Mouse (Mus musculus): ENCODE data around the gene Vgll4. TPM values are rescaled to one million over a fixed set of nuclear protein-coding genes. Genes with fewer than 3 reads are reported as not detected.

The Vgll4 gene
- polyA plus RNA-seq, 1 experiment from 2014 or later, result 14.7 TPM

DNA sequence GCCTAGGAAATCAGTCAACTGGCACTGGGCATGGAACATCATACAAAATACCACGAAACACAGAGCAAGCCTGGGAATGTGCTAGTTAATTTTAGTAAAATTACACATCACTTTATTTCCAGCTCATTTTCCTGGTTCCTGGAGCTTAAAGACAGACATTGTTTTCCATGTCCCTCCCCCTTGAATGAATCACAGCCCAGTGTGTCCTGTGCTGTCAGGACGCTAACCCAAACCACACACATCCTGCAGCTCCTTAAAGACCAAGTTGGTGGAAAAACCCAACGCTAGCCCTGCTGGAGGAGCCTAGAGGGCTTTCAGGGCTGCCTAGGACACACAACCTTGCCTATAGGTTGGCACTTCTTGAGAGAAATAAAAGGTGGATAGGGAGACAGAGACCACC is 103.7 kb downstream of the Vgll4 start:
- no peak overlapping the region for H3K4me3 ChIP-seq (ENCODE audit: low read depth, low read length)
- DNase-seq, result no peak
- no peaks in the 10 kb centered on the region for H3K9me3 ChIP-seq (ENCODE audit: low read length)
- WGBS (ENCODE audit: insufficient replicate concordance), result 72% methylated on average over 3 of the region's 3 CpGs
- H3K27ac ChIP-seq (ENCODE audit: low read depth), result no peak overlapping the region
- no peaks in the 10 kb centered on the region for H3K27me3 ChIP-seq (ENCODE audit: insufficient read depth, low read length)
- peaks cover 26% of the 10 kb centered on the region for H3K36me3 ChIP-seq (replicated peaks; ENCODE audit: insufficient read depth, low read length)
- peaks cover 9% of the 10 kb centered on the region for H3K4me1 ChIP-seq (ENCODE audit: insufficient read depth)
- ATAC-seq, result no peak
- H3K4me2 ChIP-seq (ENCODE audit: low read depth, low read length), result no peak overlapping the region
- no peak overlapping the region for H3K9ac ChIP-seq (replicated peaks)
- TF ChIP-seq EP300 (IDR thresholded peaks at IDR 0.05; ENCODE audit: low read depth) (no peak), CTCF (IDR thresholded peaks at IDR 0.05; ENCODE audit: low read depth) (no peak)

DNA sequence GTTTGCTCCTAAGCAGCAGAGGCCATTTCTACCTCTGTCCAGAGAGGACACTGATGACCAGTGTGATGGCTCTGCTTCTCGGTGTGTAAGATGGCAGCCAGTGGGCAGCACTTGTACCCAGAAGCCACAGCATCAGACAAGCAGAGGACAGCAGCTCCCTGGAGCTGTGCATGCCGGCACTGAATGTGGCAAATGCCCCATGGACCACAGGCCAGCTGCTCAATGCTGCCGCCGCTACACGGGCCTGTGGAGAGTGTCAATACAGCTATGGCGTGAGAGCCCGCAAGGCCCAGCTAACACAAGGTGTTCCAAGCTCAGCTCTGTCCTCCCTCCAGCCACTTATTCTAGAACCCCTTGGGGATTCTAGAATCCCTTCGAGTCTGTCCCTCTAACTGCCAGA is 105.4 kb downstream of the Vgll4 start:
- Histone ChIP-seq H3K27ac (ENCODE audit: low read depth) (no peak overlapping the region), H3K4me2 (ENCODE audit: low read depth, low read length) (no peak overlapping the region), H3K9ac (replicated peaks) (no peak overlapping the region), H3K27me3 (ENCODE audit: insufficient read depth, low read length) (no peaks in the 10 kb centered on the region), H3K9me3 (ENCODE audit: low read length) (no peaks in the 10 kb centered on the region), H3K4me1 (ENCODE audit: insufficient read depth) (peaks cover under 1% of the 10 kb centered on the region), H3K36me3 (replicated peaks; ENCODE audit: insufficient read depth, low read length) (peaks cover 32% of the 10 kb centered on the region), H3K4me3 (ENCODE audit: low read depth, low read length) (no peak overlapping the region)
- 84% methylated on average over 8 of the region's 8 CpGs for WGBS (ENCODE audit: insufficient replicate concordance)
- ATAC-seq (no peak), DNase-seq (no peak)
- no peak for TF ChIP-seq EP300 (IDR thresholded peaks at IDR 0.05; ENCODE audit: low read depth)

DNA sequence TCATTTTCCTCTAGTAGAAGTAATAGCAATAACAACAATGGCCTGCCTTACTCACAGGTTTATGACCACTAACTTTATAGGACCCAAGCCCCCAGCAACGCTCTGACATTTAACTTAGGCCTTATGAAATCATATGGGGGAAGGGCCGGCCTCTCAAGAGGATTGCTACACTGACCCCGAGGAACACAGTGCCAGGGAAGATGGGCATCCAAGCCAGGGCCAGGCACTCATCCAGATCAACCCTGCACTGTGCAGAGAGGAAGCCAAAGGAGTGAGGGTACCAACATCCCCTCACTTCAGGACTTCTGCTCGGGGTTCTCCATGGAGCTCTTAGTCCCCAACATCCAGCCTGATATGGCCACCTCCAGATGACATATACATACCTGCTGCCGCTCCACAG is 106.3 kb downstream of the Vgll4 start:
- ATAC-seq (no peak), DNase-seq (no peak)
- TF ChIP-seq CTCF (IDR thresholded peaks at IDR 0.05; ENCODE audit: low read depth), result no peak
- TF ChIP-seq EP300 (IDR thresholded peaks at IDR 0.05; ENCODE audit: low read depth), result no peak
- H3K9ac ChIP-seq (replicated peaks), result no peak overlapping the region
- no peak overlapping the region for H3K4me2 ChIP-seq (ENCODE audit: low read depth, low read length)
- no peaks in the 10 kb centered on the region for H3K9me3 ChIP-seq (ENCODE audit: low read length)
- no peak overlapping the region for H3K27ac ChIP-seq (ENCODE audit: low read depth)
- no peaks in the 10 kb centered on the region for H3K4me1 ChIP-seq (ENCODE audit: insufficient read depth)
- H3K36me3 ChIP-seq (replicated peaks; ENCODE audit: insufficient read depth, low read length), result peaks cover 32% of the 10 kb centered on the region
- WGBS (ENCODE audit: insufficient replicate concordance), result 76% methylated on average over 5 of the region's 5 CpGs
- no peaks in the 10 kb centered on the region for H3K27me3 ChIP-seq (ENCODE audit: insufficient read depth, low read length)
- H3K4me3 ChIP-seq (ENCODE audit: low read depth, low read length), result no peak overlapping the region

DNA sequence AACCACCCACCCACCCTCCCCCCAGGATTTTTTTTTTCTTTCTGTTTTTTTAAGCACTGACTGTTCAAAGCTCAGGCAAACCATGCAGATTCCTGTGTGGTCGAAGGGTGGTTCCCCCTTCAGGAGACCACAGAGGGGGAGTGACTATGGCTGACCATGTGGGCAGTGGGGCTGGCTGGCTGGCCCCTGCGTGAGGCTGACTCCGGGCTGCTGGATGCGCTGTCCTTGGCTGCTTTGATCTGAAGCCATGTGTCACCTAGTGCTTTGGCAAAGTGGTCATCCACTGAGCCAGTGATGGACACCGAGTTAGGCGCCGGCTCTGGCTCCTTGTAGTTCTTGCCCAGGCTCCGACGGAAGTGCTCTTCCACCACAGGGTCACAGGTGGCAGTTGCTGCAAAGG is 107.7 kb downstream of the Vgll4 start:
- no peaks in the 10 kb centered on the region for H3K9me3 ChIP-seq (ENCODE audit: low read length)
- H3K4me3 ChIP-seq (ENCODE audit: low read depth, low read length), result no peak overlapping the region
- H3K4me2 ChIP-seq (ENCODE audit: low read depth, low read length), result no peak overlapping the region
- H3K9ac ChIP-seq (replicated peaks), result no peak overlapping the region
- H3K27me3 ChIP-seq (ENCODE audit: insufficient read depth, low read length), result no peaks in the 10 kb centered on the region
- H3K36me3 ChIP-seq (replicated peaks; ENCODE audit: insufficient read depth, low read length), result peaks cover 32% of the 10 kb centered on the region
- no peaks in the 10 kb centered on the region for H3K4me1 ChIP-seq (ENCODE audit: insufficient read depth)
- H3K27ac ChIP-seq (ENCODE audit: low read depth), result no peak overlapping the region
- DNase-seq, result no peak
- 79% methylated on average over 9 of the region's 9 CpGs for WGBS (ENCODE audit: insufficient replicate concordance)
- TF ChIP-seq CTCF (IDR thresholded peaks at IDR 0.05; ENCODE audit: low read depth), result no peak
- TF ChIP-seq EP300 (IDR thresholded peaks at IDR 0.05; ENCODE audit: low read depth), result no peak
- no peak for ATAC-seq

DNA sequence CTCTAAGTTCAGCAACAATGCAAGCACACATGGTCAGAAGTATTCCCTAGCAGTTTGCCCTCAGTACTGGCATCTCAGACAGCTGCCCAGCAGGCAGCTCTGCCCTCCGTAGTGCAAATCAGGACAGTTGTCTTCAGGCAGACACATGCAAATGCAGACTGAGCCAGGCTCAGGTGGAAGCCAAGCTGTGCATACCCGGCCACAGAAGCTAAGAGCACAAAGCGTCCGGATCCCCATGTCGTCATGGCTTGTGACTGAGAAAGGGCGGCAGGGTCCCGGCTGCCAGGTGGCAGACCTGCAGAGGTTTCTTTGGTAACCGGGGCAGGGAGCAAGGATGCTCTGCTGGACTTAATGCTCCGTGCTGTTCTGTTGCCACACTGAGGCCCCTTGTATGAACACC is 108.2 kb downstream of the Vgll4 start:
- H3K4me1 ChIP-seq (ENCODE audit: insufficient read depth), result no peaks in the 10 kb centered on the region
- H3K27ac ChIP-seq (ENCODE audit: low read depth), result no peak overlapping the region
- H3K9ac ChIP-seq (replicated peaks), result no peak overlapping the region
- DNase-seq, result no peak
- peaks cover 32% of the 10 kb centered on the region for H3K36me3 ChIP-seq (replicated peaks; ENCODE audit: insufficient read depth, low read length)
- ATAC-seq, result no peak
- 89% methylated on average over 9 of the region's 9 CpGs for WGBS (ENCODE audit: insufficient replicate concordance)
- H3K4me3 ChIP-seq (ENCODE audit: low read depth, low read length), result no peak overlapping the region
- H3K4me2 ChIP-seq (ENCODE audit: low read depth, low read length), result no peak overlapping the region
- H3K27me3 ChIP-seq (ENCODE audit: insufficient read depth, low read length), result no peaks in the 10 kb centered on the region
- no peak for TF ChIP-seq CTCF (IDR thresholded peaks at IDR 0.05; ENCODE audit: low read depth)
- no peak for TF ChIP-seq EP300 (IDR thresholded peaks at IDR 0.05; ENCODE audit: low read depth)
- no peaks in the 10 kb centered on the region for H3K9me3 ChIP-seq (ENCODE audit: low read length)

DNA sequence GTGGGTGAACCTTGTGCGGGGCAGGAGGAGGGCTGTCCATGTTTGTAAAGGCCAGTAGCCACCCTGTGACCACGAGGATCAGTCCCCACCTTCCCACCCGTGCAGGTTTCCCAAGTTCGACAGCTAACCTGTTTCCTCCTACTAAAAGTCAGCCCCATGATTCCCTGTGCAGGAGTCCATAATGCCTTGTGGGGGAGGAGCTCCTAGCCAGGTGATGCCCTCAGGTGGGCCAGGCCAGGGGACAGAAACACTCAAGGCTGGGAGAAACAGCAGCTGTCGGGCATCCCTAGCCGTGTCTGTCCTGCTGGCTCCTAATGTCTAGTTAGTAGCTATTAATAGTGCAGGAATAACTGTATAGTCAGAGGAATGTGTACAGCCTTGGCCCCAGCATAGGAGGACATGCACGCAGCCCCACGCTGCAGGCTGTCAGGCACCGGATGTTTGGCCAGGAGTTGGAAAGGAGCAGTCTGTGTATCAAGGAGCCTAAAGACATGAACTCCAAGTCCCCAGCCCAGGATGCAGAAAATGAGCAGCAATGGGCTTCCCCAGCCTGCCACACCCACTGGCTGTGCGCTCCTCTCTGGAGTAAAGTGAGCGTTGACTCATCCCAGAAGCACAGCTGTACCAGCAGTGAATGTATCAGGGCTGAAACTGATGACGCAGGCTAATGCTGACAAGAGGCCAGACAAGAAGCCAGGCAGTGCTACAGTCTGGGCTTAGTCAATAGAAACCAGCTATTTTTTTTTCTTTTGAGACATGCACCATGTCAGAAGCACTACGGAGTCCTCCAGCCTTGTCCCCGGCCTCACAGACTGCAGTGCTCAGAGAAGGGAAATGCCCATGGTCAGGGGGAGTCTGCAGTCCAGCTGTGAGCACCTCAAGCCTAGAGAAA is 108.9 kb downstream of the Vgll4 start:
- peaks cover 32% of the 10 kb centered on the region for H3K36me3 ChIP-seq (replicated peaks; ENCODE audit: insufficient read depth, low read length)
- no peak for TF ChIP-seq CTCF (IDR thresholded peaks at IDR 0.05; ENCODE audit: low read depth)
- no peak for TF ChIP-seq EP300 (IDR thresholded peaks at IDR 0.05; ENCODE audit: low read depth)
- no peak overlapping the region for H3K4me2 ChIP-seq (ENCODE audit: low read depth, low read length)
- ATAC-seq (no peak), DNase-seq (no peak)
- H3K4me3 ChIP-seq (ENCODE audit: low read depth, low read length), result no peak overlapping the region
- H3K4me1 ChIP-seq (ENCODE audit: insufficient read depth), result no peaks in the 10 kb centered on the region
- H3K27ac ChIP-seq (ENCODE audit: low read depth), result no peak overlapping the region
- WGBS (ENCODE audit: insufficient replicate concordance), result 77% methylated on average over 14 of the region's 14 CpGs
- H3K9ac ChIP-seq (replicated peaks), result no peak overlapping the region
- no peaks in the 10 kb centered on the region for H3K9me3 ChIP-seq (ENCODE audit: low read length)
- H3K27me3 ChIP-seq (ENCODE audit: insufficient read depth, low read length), result no peaks in the 10 kb centered on the region
